In the genomic region with DNA sequence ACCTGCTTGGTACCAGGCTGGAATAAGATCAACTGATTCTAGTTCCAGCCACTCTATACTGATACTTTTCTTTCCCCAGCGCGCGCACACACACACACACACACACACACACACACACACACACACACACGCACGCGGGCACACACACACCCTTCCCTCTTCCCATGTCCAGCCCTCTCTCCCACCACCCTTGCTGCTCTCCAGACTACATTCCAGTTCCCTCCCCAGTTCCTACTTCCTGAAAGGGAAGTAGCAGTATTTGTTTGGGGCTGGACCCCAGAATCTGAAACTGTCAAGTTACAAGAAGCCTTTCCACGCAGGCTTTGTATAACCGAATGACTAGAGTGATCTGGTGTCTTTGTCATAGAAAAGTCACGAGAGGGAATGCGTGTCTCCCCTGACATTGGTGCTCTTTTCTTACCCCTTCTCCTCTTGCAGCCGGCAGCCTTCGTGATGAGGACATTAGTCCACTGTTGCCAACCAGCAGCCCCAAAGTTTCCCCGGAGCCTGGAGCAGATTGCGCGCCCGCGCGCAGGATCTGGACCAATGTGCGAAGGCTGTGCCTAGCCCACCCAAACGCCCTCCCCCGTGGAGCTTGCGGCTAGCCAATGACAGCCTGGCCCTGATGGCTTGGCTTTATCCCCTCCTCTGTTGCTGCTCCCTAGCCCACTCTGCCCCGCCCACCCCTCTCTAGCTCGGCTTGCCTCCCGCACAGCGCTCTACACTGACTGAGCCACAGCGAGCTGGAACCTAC, we compare ENCODE assay signal across 9 mouse cellular contexts. TPM values are rescaled to one million over a fixed set of nuclear protein-coding genes. Genes with fewer than 3 reads are reported as not detected.
DNase-seq lines count a peak whose midpoint lies in the region; ATAC-seq and TF ChIP-seq lines count a peak whose summit lies in the region.
"Had no signal": no experiment of that assay in that cellular context is flagged by ENCODE, and none has a peak within 500 bp of the region (broad histone marks: within the 10 kb centered on the region; RNA-seq: fewer than 3 reads in every experiment).

A gene (plus strand): TSS at position 690 of the 754 bp plus-strand sequence.

- peak; percentile 6 for DNase-seq in lung, postnatal 10 days
- no peak for DNase-seq in lung, adult 18-20 months
- DNase-seq in cerebellum, postnatal 36 days: peak; percentile 69 to 78
- DNase-seq in frontal cortex, postnatal 36 days (ENCODE audit: low spot score in 2 of 2): peak; percentile 60 to 71
- DNase-seq in left cerebral cortex, adult 18-20 months (ENCODE audit: low spot score in 2 of 2): peak; percentile 61 to 74
- peak; percentile 91 for DNase-seq in midbrain, embryonic 14.5 days
- peak; percentile 58 for DNase-seq in stomach, postnatal 0 days (ENCODE audit: low spot score)
- no peak for DNase-seq in urinary bladder, adult 18-20 months (ENCODE audit: low spot score in 2 of 2)

- H3K4me1 ChIP-seq in midbrain, embryonic 14.5 days (ENCODE audit: control insufficient read depth, insufficient read depth, low read length): no peaks in the 10 kb centered on the region
- no peaks in the 10 kb centered on the region for H3K4me1 ChIP-seq in stomach, postnatal 0 days (replicated peaks; ENCODE audit: control insufficient read depth, insufficient read depth)

- ATAC-seq in midbrain, embryonic 14.5 days (ENCODE audit: low FRiP score, low TSS enrichment): peak; percentile 99
- ATAC-seq in stomach, postnatal 0 days (ENCODE audit: low FRiP score, low TSS enrichment): peak; percentile 88

- peaks cover 4% of the 10 kb centered on the region; the same call in 1 of the 2 replicates for H3K27me3 ChIP-seq in midbrain, embryonic 14.5 days (ENCODE audit: control insufficient read depth, insufficient read depth, low read length)
- H3K27me3 ChIP-seq in stomach, postnatal 0 days (ENCODE audit: control insufficient read depth, insufficient read depth, low read length): no peaks in the 10 kb centered on the region

- H3K27ac ChIP-seq in midbrain, embryonic 14.5 days (replicated peaks; ENCODE audit: low read depth, low read length): no peak within 1 kb of the TSS
- H3K27ac ChIP-seq in stomach, postnatal 0 days (replicated peaks): no peak within 1 kb of the TSS

- peak within 1 kb of the TSS; percentile 33 for H3K4me3 ChIP-seq in midbrain, embryonic 14.5 days (replicated peaks; ENCODE audit: low read depth, low read length)
- peak within 1 kb of the TSS; percentile 25 for H3K4me3 ChIP-seq in stomach, postnatal 0 days (ENCODE audit: low read depth, low read length)

- TF ChIP-seq CTCF in stomach, postnatal 0 days (IDR thresholded peaks at IDR 0.05; ENCODE audit: low read depth): no peak

- TF ChIP-seq EP300 in stomach, postnatal 0 days (optimal IDR thresholded peaks at IDR 0.05): no peak

- peak within 1 kb of the TSS; percentile 34; the same call in 1 of the 2 replicates for H3K9ac ChIP-seq in midbrain, embryonic 14.5 days (replicated peaks; ENCODE audit: low read length)
- H3K9ac ChIP-seq in stomach, postnatal 0 days (ENCODE audit: low read length): no peak within 1 kb of the TSS; the same call in 1 of the 2 replicates

- peak within 1 kb of the TSS; percentile 79 for H3K4me2 ChIP-seq in midbrain, embryonic 14.5 days (ENCODE audit: low read length)
- peak within 1 kb of the TSS; percentile 60 for H3K4me2 ChIP-seq in stomach, postnatal 0 days (replicated peaks; ENCODE audit: low read depth)

- H3K9me3 ChIP-seq in midbrain, embryonic 14.5 days (ENCODE audit: control insufficient read depth, low read length): no peaks in the 10 kb centered on the region
- no peaks in the 10 kb centered on the region for H3K9me3 ChIP-seq in stomach, postnatal 0 days (ENCODE audit: control insufficient read depth, low read length)

- H3K36me3 ChIP-seq in midbrain, embryonic 14.5 days (ENCODE audit: control insufficient read depth, insufficient read depth, low read length): no peaks in the 10 kb centered on the region
- H3K36me3 ChIP-seq in stomach, postnatal 0 days (ENCODE audit: control insufficient read depth, insufficient read depth, low read length): no peaks in the 10 kb centered on the region

- 4% methylated on average over 27 of the region's 27 CpGs for WGBS in midbrain, embryonic 14.5 days
- 2% methylated on average over 27 of the region's 27 CpGs for WGBS in stomach, postnatal 0 days

RNA-seq across cellular contexts. Expression of the gene that starts here (rescaled TPM):
- 100 to 1,000 TPM; 119 to 136 TPM for total RNA-seq in left cerebral cortex, adult 18-20 months (2021)
- 35.1 and 35.2 TPM in 2 replicates for polyA plus RNA-seq in midbrain, embryonic 14.5 days (2014; fragmentation: Nextera tagmentation; extraction: Ambion mirVana)
- 1.0 and 1.3 TPM in 2 replicates for polyA plus RNA-seq in stomach, postnatal 0 days (2015; fragmentation: Nextera tagmentation; extraction: Ambion mirVana)
- polyA plus RNA-seq: spleen, adult 2 months had no signal

Comparison
In these comparisons a context has a peak if more than half of its experiments do, and no peak if none do; other contexts are left out.
1. RNA of the gene that starts here (polyA plus RNA-seq): 35.1 to 35.2 TPM in midbrain, embryonic 14.5 days; 1.0 to 1.3 TPM in stomach, postnatal 0 days; every median in the first group is over 10 times any median in the second.
2. DNase-seq: peak in lung, postnatal 10 days (single experiment), cerebellum, postnatal 36 days (2 of 2), frontal cortex, postnatal 36 days (2 of 2), left cerebral cortex, adult 18-20 months (2 of 2), midbrain, embryonic 14.5 days (single experiment) and stomach, postnatal 0 days (single experiment); none in lung, adult 18-20 months (0 of 2) and urinary bladder, adult 18-20 months (0 of 2).